Mouse (Mus musculus) E14TG2a.4 (cell line): Measurements from ENCODE around the gene Gpsm3.

Source experiments
- CTCF ChIP-seq: conservative IDR thresholded peaks from 2 replicates; pipeline ENCODE4 v1.5.1; 2014; ENCODE audit warnings: low read length
- NANOG ChIP-seq: IDR thresholded peaks from 2 replicates; pipeline ENCODE4 v1.6.1; 2014; ENCODE audit warnings: borderline replicate concordance, low read length, mixed read lengths
- POU5F1 ChIP-seq: IDR thresholded peaks from 2 replicates; pipeline ENCODE4 v1.6.1; 2014; ENCODE audit warnings: low read length, borderline replicate concordance

DNA sequence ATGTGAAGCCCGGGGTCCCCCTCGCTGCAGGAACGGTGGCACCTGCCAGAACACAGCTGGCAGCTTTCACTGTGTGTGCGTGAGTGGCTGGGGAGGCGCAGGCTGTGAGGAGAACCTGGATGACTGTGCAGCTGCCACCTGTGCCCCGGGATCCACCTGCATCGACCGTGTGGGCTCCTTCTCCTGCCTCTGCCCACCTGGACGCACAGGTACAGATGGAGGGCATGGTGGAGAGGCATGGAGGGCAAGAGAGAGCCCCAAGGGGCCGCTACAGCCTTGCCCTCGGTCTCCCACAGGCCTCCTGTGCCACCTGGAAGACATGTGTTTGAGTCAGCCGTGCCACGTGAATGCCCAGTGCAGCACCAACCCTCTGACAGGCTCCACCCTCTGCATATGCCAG lies 21.2 kb upstream of the Gpsm3 start:
- TF ChIP-seq CTCF (no peak), NANOG (no peak), POU5F1 (no peak)
